Mouse (Mus musculus) adrenal gland, postnatal 25 days (tissue): ENCODE measurements around the gene Nucb1. TPM values are rescaled to one million over a fixed set of nuclear protein-coding genes. Genes with fewer than 3 reads are reported as not detected.
"Not testable (repeated sequence)": the region's sequence is repeated elsewhere in the genome, so short reads cannot be mapped to it uniquely, and the experiment has no call there.

Experiments used
- DNase-seq: peaks from one replicate; pipeline ENCODE4 v3.0.0; 2021; ENCODE audit warnings: mixed read lengths
- total RNA-seq: library from RNA; stranded (reverse); gene quantifications from 2 replicates; pipeline ENCODE4 v1.2.3, GENCODE M21; 2021

Gene Nucb1
- total RNA-seq, 1 experiment from 2014 or later: 264 TPM

GRCm38 (mm10) chr7:45488293-45489204, 21.7 kb downstream of the Nucb1 start, which contains the start of gene Dhdh:
TSS of gene Dhdh (minus strand) at chr7:45488805.
- DNase-seq: peak; percentile 82

DNA sequence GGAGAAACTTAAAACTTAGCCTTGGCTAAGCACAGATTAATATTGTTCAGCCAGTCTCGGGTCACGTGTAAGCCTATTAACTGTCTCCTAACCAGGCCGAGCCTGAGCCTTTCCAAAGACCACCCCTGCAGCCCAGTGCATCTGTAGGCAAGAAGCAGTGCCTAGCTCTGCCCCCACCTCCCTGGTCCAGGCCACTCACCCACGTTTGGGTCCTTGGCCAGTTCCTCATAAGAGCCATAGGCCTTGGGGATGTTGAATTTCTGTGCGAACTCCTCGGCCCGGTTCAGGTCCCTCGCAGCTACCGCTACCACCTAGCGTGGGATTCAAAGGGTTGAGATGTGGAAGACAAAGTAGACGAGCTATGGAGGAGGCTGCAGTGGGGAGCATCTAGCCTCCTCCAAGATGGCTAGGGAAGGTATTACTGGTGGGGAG, 22.3 kb downstream of the Nucb1 start:
- DNase-seq: no peak

- no peak for DNase-seq
These were observed 23.3 kb downstream of the Nucb1 start, which contains the start of gene Gm45808 for GRCm38 (mm10) chr7:45486761-45487415. TSS of gene Gm45808 (minus strand) at chr7:45486811.

DNA sequence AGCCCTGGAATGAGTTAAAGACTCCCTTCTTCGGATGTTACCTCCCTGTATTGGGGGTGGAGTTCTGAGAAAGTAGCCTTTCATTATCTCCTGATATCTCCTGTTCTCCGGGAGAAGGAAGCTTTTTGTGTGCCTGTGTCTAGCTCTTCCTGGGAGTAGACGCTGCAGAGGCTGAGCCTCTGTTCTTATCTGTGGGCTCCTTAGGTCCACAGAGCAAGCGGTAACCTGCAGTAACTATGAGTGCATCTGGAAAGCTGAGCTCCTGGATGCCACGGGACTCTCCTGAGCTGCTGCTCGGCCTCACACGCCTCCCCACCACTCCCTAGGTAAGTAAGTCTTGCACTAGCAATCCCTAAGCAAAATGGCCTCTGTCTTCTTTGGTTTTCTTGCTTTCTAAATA, 24.0 kb downstream of the Nucb1 start:
- no peak for DNase-seq

GRCm38 (mm10) chr7:45484985-45485384, 25.2 kb downstream of the Nucb1 start:
- DNase-seq: not testable (repeated sequence)

DNA sequence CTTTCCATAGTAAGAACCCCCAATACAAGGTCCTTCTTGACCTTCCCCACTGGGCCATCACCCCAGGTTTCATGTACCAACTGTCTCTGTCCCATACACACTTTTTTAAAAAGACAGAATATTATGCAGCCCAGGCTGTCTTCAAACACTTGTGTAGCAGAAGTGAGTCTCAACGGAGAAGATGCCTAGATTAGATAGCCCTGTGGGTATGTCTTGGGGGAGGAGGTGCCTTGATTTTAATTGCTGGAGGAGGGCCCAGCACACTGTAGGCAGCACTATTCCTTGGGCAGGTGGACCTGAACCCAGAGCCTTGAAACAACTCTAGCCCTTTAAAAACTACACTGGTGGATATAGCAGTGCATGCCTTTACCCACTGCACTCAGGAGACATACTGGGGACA, 28.0 kb downstream of the Nucb1 start:
- DNase-seq: no peak

GRCm38 (mm10) chr7:45481374-45481927, 28.8 kb downstream of the Nucb1 start, which contains the start of gene Tulp2:
TSS of gene Tulp2 (plus strand) at chr7:45481877.
- no peak for DNase-seq

GRCm38 (mm10) chr7:45480310-45480709, 29.9 kb downstream of the Nucb1 start:
- not testable (repeated sequence) for DNase-seq

DNA sequence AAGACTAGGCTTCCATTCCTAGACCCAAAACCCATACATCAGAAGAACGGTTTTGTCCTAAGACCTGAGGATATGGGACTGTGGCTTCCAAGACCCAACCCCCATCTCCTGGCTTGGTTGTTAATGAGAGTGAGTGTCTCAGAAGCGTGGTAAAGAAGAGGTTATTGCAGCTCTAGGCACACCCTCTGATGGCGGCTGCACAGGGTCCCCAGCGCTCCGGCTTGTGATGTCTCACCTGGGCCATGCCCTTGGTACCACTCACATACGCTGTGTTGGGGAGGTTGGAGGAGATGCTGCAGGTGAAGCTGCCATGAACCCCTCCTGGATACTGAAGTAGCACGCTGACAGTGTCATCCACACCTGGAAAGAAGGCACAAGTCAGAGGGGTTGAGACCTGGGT, 31.4 kb downstream of the Nucb1 start:
- DNase-seq: no peak

DNA sequence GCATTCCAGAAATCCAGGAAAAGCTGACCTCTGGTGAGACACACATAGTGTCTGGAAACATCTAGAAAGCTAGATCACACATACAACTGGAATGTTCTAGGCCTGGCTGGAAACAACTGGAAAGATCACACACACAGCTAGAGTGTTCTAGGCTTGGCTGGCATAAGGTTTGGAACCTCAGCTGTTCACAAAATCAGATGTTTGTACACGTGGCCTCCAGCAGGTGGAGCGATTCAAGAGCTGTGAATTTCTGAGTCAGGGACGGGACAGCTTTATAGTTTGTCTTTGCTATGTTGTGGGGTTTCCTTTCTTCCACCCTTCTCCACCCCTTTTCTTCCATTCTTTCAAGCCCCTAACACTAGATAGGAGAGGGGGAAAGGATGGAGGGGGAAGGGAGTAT, 33.2 kb downstream of the Nucb1 start:
- no peak for DNase-seq

DNA sequence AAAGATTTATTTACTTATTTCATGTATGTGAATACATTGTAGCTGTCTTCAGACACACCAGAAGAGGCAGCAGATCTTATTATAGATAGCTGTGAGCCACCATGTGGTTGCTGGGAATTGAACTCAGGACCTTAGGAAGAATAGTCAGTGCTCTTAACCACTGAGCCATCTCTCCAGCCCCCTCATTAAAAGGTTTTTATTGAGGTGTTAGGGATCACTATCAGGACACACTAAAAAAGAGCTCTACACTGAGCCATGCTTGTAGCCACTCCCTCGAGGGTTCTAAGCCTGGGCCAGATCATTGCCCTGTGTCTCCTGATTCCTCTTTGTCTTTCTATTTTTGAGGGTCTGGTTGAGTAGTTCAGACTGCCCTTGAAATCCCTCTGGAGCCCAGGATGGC, 33.8 kb downstream of the Nucb1 start:
- no peak for DNase-seq

- DNase-seq: no peak
These were observed 34.8 kb downstream of the Nucb1 start for GRCm38 (mm10) chr7:45475291-45475969.

GRCm38 (mm10) chr7:45470869-45471268, 39.3 kb downstream of the Nucb1 start:
- DNase-seq: peak; percentile 73

DNA sequence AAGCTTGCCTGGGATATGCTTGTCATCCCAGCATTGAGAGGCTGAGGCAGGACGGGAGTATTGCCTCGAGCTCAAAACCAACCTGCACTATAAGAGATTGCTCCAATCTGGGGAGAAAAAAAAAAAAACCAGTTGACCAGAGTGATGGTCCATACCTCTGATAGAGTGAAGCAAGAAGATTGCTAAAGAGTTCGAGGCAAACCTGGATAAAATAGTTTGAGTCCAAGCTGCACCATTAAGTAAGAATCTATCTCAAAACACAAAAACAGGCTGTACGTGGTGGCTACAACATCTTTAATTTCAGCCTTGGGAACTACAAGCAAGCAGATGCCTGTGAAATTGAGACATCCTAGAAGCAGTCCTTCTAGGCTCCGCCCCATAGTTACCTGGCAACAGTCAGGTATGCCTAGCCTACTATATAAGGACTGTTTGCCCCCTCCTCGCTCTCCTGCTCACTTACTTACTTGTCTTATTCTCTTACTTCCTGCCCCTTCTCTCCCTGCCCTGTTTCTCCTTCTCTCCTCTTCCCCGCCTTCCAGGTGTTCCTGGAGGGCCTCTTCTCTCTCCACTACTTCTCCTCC, 43.0 kb downstream of the Nucb1 start:
- DNase-seq: no peak

DNA sequence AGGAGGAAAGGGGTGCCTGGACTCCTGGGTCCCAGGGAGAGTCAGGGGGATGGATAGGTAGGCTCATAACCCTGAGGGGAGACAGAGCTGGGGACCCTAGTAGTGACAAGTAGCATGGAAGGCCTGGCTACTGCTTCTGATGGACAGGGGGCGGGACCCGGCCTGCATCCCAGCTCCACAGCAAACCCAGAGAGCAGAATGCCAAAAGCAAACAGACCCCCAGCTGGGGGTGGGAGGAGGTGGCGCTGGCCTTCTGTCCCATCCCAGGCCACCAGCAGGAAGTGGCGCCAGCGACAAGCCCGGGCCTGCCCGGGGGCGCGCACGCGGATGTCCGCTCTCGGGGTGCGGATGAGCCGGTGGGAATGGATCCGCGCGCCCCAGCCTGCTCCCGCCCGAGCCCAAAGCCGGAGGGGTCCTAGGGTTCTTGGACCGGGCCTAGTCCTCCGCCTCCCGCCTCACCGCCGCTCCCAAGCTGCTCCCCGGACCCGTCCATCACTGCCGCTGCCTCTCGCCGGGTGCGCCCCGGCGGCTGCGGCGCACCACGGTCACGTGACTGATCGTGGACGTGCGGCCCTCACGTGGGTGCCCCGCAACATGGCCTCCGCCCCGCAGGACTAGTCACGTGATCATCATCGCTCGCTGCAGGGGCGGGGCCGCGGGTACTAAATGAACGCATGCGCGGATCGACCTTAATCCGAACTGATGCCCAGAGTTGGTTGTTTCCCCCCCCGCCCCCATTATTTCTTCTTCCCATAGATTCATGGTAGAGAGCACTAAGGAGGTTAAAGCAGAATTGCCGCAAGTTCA, 43.7 kb downstream of the Nucb1 start, which contains the start of gene Bax:
Gene Bax (minus strand): TSS at position 616 of the 807 bp plus-strand sequence.
- peak; percentile 96 for DNase-seq

DNA sequence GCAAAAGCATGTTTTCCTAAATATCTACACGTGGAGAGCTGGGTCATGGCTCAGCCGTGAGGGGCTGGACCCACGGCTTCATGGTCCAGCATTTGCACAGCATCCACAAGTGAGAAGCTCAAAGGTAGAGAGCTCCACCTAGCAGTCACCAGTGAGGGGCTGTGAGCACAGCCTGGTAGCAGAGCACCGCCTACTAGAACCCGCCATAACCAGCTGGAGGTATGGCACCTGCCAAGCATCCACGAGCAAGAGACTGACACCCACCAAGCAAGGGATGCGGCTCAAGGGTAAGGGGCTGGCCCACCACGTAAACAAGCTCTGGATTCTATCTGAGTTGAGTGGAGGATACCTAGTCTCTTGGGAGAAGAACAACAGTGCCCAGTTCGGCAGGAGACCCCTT, 44.7 kb downstream of the Nucb1 start:
- no peak for DNase-seq

- DNase-seq: no peak
These were observed 45.1 kb downstream of the Nucb1 start for GRCm38 (mm10) chr7:45465112-45465511.

- DNase-seq: no peak
These were observed 46.0 kb downstream of the Nucb1 start for GRCm38 (mm10) chr7:45463987-45464778.

- DNase-seq: not testable (repeated sequence)
These were observed 47.3 kb downstream of the Nucb1 start for GRCm38 (mm10) chr7:45462868-45463267.

DNA sequence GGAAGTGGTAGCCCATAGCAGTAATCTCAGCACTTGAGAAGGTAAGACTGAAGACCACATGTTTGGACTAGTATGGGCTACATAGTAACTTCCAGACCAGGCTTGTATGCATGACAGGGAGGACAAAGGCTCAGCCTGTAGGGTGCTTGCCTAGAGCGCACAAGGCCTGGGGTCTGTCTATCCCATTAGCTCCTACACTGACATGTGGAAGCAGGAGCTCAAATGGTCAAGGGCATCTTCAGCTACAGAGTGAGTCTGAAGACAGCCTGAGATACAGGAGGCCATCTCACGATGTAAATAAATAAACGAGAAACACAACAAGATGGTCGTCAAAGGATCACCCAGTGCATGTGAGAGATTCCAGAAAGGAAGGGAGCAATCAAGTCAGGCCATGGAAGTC, 47.9 kb downstream of the Nucb1 start:
- DNase-seq: no peak
